Mouse (Mus musculus) hindbrain, embryonic 10.5 days (tissue): ENCODE measurements at regions not wholly inside any gene's neighbourhood (a gene's known extent, or its start where the extent isn't known, plus 50 kb on each side); places are given as distances from the start of the nearest gene placed in this dataset.

ENCODE experiments used
- DNase-seq: peaks from one replicate; pipeline ENCODE4 v3.0.0-alpha.2; 2017; ENCODE audit warnings: low spot score
- H3K27ac ChIP-seq: fragments of 300-500 bp; sonication (generic); 2 replicates; pipeline ENCODE4 v1.5.1; 2016; ENCODE audit warnings: mild to moderate bottlenecking, moderate library complexity
- H3K27me3 ChIP-seq: fragments of 300-500 bp; sonication (generic); 2 replicates; pipeline ENCODE4 v1.6.1; 2016; ENCODE audit warnings: mild to moderate bottlenecking; ENCODE audit not compliant: poor library complexity, insufficient read depth, severe bottlenecking
- H3K36me3 ChIP-seq: fragments of 300-500 bp; sonication (generic); 2 replicates; pipeline ENCODE4 v1.6.1; 2016; ENCODE audit warnings: mild to moderate bottlenecking, moderate library complexity
- H3K4me1 ChIP-seq: fragments of 300-500 bp; sonication (generic); replicated peaks from 2 replicates; pipeline ENCODE4 v1.6.1; 2016; ENCODE audit warnings: mild to moderate bottlenecking
- H3K4me3 ChIP-seq: fragments of 300-500 bp; sonication (generic); 2 replicates; pipeline ENCODE4 v1.5.1; 2016; ENCODE audit warnings: mild to moderate bottlenecking, moderate library complexity
- H3K9me3 ChIP-seq: fragments of 300-500 bp; sonication (generic); 2 replicates; pipeline ENCODE4 v1.6.1; 2016; ENCODE audit warnings: mild to moderate bottlenecking, moderate library complexity
- WGBS: fragments of 180-500 bp; shearing (Covaris S2); methylation state at CpG from one replicate; pipeline ENCODE4 v1.1.7; 2016; 5-methylcytosine and 5-hydroxymethylcytosine counted together

DNA sequence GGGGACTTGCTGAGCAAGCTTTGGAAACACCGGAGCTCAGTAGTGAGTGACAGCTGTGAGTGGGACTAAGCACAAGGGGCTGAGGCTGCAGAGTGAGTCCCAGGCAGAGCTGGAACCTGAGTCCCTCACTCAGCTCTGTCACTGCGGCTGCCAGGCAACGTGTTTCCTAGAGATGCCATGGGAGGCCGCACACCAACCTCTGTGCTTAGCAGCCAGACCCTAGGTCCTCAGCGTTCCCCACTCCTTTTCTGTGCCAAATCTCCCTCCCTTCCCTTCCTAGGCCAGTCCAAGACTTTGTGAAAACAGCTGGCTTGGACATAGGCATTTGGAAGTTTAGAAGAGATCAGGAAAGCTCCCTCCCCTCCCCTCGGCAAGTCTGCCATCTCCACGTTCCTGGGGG is 78.9 kb downstream of the Gm26897 start:
- no peak for DNase-seq
- Histone ChIP-seq H3K27me3 (peaks cover 4% of the 10 kb centered on the region; the same call in 1 of the 2 replicates), H3K4me1 (peaks cover 31% of the 10 kb centered on the region), H3K27ac (peak overlapping the region; percentile 37; the same call in 1 of the 2 replicates), H3K36me3 (no peaks in the 10 kb centered on the region), H3K9me3 (no peaks in the 10 kb centered on the region), H3K4me3 (no peak overlapping the region)
- 39% methylated on average over 7 of the region's 7 CpGs for WGBS

DNA sequence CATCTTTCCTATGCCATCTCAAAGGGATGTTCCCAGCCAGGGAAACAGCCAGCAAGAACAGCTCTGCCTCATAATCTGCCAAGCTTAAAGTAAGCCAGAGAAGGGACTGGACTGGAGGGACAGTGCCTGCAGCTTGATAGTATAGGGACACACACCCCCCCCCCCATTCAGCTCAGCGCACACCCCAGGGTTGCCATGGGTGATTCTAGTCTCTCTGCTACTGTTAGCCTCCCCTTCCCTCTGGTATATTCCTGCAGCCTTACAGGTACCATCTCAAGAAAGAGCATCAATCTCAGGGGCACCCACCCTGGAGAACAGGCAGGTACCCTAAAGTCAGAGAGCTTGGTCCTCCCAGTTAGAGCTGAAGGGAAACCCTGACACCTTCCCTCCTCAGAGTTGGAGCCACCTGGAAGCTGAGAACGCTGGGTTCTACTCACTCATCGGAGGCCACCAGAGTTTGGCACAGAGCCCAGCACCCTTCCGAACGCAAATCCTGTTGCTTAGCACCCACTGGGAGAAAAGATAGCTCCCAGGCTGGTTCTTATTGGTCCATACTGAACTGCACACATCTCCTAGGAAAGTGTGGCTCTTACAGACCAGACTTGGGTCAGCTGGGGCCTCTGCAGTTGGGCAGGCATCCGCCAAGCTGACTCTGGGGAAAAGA is 79.5 kb downstream of the Gm26897 start:
- peaks cover 6% of the 10 kb centered on the region; the same call in 1 of the 2 replicates for H3K27me3 ChIP-seq
- WGBS = 88% methylated on average over 6 of the region's 6 CpGs

DNA sequence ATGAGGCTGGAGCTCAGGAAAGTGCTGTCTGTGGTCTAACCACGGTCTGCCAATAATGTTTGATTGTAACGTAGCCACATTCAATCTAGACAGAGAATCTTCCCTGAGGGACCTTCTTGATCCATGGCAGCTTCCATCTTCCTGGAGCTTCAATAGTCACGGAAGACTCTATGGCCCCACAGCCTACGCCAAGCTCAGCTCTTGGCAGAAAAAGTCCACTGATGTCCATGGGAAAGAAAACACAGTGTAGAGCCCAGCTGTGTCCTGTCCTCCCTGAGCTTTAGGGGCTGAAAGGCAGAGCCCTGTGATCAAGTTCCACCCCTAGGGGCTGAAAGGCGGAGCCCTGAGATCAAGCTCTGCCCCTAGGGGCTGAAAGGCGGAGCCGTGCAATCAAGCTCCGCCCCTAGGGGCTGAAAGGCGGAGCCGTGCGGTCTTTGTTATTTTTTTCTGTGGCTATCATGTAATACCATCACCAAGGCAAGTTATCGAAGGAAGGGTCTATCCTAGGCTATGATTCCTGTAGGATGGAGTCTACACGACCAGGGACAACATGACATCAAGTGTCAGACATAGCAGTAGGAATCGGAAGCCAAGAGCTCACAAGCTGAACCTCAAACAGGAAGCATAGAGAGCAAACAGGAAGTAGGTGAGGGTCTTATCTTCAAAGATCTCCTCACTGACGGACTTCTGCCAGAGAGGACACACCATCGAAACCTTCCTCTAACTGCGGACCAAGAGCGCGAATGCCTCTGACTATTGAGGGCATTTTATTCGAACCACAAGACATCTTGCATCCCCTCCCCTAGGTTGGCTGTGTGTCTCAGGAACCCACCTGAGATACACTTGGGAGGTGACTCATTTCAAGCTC is 81.4 kb downstream of the Gm26897 start:
- H3K27me3 ChIP-seq = peaks cover 6% of the 10 kb centered on the region; the same call in 1 of the 2 replicates
- H3K36me3 ChIP-seq = no peaks in the 10 kb centered on the region
- 89% methylated on average over 20 of the region's 20 CpGs for WGBS
- no peak overlapping the region for H3K4me3 ChIP-seq
- no peak overlapping the region for H3K27ac ChIP-seq
- no peak for DNase-seq
- no peaks in the 10 kb centered on the region for H3K9me3 ChIP-seq
- peaks cover 21% of the 10 kb centered on the region for H3K4me1 ChIP-seq

More for the DNA sequence above, 79.5 kb downstream of the Gm26897 start:
- Histone ChIP-seq H3K4me3 (no peak overlapping the region), H3K4me1 (peaks cover 25% of the 10 kb centered on the region), H3K36me3 (no peaks in the 10 kb centered on the region), H3K27ac (peak overlapping the region; percentile 37), H3K9me3 (no peaks in the 10 kb centered on the region)
- no peak for DNase-seq

DNA sequence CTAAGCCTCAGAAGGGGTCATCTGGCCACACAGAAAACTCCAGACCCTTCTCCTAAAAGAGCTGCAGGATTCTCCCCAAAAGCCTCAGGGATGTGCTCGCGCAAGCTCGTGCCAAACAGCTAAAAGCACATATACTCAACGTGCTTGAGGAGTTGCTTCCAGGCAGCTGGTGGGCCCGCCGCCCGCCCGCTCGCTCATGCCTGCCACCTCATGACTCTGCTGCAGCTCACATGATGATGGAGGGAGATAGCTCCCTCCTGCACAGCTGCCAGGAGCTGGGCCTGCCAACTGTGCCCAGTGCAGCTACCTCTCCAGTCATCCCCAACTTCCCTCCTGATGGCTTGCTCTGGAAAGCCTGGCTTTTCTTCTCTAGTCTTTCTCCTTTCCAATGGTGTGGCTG is 87.2 kb downstream of the Gm26897 start:
- H3K27me3 ChIP-seq = peaks cover 11% of the 10 kb centered on the region

DNA sequence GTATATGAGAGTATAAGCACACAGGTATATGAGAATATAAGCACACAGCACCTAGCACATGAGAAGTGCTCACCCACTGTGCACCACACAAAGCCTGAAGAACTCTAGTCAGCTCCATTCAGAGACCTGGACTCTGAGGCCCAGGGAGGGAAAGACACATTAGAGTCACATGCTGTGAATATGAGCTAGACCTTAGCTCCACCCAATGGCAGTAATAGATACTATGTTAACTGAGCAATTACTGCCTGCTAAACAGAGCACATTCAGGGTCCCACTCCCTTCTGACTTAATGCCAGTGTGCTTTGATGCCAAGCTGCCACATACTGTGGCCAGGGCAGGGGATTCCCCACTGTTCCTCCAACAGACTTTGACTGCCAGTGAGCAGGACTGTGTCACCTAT is 89.2 kb downstream of the Gm26897 start:
- peaks cover 11% of the 10 kb centered on the region for H3K27me3 ChIP-seq
- DNase-seq = no peak
- H3K4me3 ChIP-seq = no peak overlapping the region
- 0 out of 2 replicates have a peak overlapping the region, but pooled peaks have one; percentile 8 for H3K27ac ChIP-seq
- no peaks in the 10 kb centered on the region for H3K9me3 ChIP-seq
- H3K36me3 ChIP-seq = no peaks in the 10 kb centered on the region
- peaks cover 20% of the 10 kb centered on the region for H3K4me1 ChIP-seq

More for the DNA sequence above, 87.2 kb downstream of the Gm26897 start:
- Histone ChIP-seq H3K9me3 (no peaks in the 10 kb centered on the region), H3K4me1 (peaks cover 20% of the 10 kb centered on the region), H3K36me3 (no peaks in the 10 kb centered on the region), H3K27ac (no peak overlapping the region), H3K4me3 (no peak overlapping the region)
- WGBS = 95% methylated on average over 9 of the region's 9 CpGs
- DNase-seq = no peak

DNA sequence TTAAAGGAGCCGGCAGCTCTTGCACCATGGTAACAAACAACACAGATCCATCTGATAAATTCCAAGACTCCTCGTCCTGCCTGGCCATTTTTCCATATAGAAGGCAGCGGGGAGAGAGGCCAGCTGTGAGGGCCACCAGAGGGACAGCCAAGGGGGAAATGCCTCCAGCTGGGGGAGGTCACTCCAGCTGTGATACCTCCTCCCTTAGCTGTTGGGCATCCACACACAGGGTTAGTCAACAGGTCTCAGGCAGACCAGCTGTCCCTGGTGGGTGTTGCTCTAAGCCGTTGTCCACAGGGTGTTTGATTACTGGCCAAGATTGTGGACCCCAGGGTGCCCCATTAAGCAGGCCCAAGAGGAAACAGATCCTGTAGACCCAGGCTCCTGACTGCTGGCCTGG is 89.7 kb downstream of the Gm26897 start:
- Histone ChIP-seq H3K36me3 (no peaks in the 10 kb centered on the region), H3K4me3 (no peak overlapping the region), H3K27me3 (peaks cover 13% of the 10 kb centered on the region), H3K9me3 (no peaks in the 10 kb centered on the region), H3K27ac (no peak overlapping the region), H3K4me1 (peaks cover 20% of the 10 kb centered on the region)
- 40% methylated on average over 4 of the region's 4 CpGs for WGBS
- DNase-seq = no peak

DNA sequence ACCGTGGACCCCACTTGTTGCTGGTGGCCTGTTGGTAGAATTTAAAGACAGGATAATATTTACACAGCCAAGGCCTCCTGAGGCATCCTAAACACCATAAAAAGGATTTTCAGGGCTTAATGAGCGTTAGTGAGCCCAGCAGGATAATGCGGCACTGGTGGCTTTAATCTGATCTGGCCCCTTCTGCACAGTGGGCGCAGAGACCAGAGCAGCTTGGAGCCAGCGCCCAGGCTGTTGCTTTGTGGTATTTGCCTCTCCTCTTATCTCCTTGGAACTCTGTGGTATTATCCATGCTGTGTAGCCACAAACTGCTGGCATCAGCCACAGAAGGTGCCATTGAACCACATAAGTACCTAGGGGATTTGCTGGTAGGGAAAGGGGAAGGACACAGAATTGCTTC is 90.1 kb downstream of the Gm26897 start:
- no peaks in the 10 kb centered on the region for H3K36me3 ChIP-seq
- no peaks in the 10 kb centered on the region for H3K9me3 ChIP-seq
- DNase-seq = no peak
- 43% methylated on average over 5 of the region's 5 CpGs for WGBS
- H3K27ac ChIP-seq = no peak overlapping the region
- no peak overlapping the region for H3K4me3 ChIP-seq
- H3K27me3 ChIP-seq = peaks cover 13% of the 10 kb centered on the region
- H3K4me1 ChIP-seq = peaks cover 20% of the 10 kb centered on the region

DNA sequence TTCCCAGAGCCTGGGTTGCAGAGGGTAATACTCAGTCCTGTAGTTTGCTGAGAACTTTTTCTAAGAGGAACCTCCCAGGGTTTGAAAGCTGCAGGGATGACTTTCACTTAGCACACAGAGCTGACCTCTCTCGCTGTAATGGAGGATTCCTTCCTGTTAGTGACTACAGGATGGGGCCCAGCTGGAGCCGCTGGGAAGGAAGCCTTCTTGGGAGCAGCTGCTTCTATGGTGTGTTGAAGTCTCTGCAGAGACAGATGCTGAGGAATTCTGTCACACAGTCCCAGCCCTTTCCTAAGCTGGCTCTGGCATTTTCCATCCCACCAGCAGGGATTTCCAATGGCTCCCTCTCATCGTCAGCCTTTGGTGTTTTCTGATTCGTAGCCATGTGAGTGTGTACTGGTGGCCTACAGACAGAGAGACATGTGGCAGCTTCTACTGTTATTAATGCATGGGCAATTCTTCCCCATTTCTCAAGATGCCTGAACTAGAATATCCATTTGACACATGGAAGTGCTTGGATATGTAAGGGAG is 90.9 kb downstream of the Gm26897 start:
- Histone ChIP-seq H3K27ac (no peak overlapping the region), H3K4me1 (peaks cover 24% of the 10 kb centered on the region), H3K9me3 (no peaks in the 10 kb centered on the region), H3K36me3 (no peaks in the 10 kb centered on the region), H3K4me3 (no peak overlapping the region), H3K27me3 (peaks cover 13% of the 10 kb centered on the region)
- no peak for DNase-seq
- WGBS = 78% methylated on average over 4 of the region's 4 CpGs

DNA sequence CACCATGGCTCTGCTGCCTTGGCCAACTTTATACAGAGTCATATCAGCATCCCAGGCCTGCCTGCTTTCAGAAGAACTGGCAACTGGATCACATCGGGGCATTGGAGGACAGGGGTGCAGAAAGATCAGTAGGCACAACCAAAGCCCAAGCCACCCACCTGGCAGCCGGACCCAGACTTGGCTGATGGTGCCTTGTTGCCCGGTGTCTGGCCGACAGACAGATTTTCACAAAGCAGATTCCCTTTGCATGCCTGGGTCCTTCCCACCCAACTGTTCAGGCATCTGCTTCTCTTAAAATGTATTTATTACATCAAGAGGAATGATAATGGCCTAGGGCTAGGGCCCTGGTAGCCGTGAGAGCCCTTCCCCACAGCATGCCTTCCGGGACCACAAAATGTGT is 96.2 kb downstream of the Gm26897 start:
- no peaks in the 10 kb centered on the region for H3K36me3 ChIP-seq
- DNase-seq = no peak
- H3K4me3 ChIP-seq = no peak overlapping the region
- H3K27me3 ChIP-seq = peaks cover 10% of the 10 kb centered on the region; the same call in 1 of the 2 replicates
- H3K9me3 ChIP-seq = no peaks in the 10 kb centered on the region
- H3K4me1 ChIP-seq = peaks cover 9% of the 10 kb centered on the region; the same call in 1 of the 2 replicates
- H3K27ac ChIP-seq = peak overlapping the region; percentile 12; the same call in 1 of the 2 replicates
- 86% methylated on average over 6 of the region's 6 CpGs for WGBS

DNA sequence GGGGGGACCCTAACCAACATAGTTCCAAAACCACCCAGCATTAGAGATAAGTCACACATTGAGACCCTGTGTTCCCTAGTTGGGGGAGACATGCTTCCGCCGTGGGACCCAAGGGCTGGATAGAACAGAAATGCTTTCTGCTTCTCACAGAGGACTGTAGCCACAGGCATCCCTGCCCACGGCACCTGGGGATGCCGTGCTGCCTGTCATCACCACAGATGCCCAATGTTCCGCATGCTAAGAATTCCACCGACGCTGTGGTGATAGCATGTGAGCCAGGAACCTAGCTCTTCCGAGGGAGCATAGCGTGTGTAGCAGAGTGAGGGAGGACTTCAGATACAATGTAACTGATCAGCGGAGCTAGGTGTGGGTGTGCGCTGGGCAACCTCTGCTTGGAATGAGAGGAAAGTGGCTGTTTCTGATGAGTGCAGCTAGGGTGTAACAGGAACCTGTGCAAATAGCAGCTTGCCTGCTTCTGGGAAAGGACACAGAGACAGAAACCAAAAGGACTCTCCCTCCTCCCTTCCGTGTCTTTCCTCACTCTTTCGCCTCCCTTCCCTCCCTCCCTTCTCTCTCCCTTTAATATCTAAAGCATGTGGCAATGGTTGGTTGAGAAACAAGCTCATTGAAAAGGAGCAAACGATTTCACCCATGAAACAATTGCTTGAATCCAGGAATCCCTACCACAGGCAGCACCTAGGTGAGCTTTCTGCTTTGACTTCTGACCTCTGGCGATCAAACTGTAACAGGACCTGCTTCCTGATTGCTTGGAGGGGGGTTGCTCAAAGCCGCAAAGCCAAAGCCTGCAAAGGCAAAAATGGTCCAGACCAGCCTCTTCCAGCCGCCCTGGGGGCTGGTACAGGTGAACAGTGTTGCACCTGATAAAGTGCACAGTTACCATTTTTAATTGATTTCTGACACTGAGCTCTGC is 102.3 kb downstream of the Gm26897 start:
- no peak for DNase-seq
- H3K27ac ChIP-seq = peak overlapping the region; percentile 47; the same call in 1 of the 2 replicates
- H3K4me1 ChIP-seq = peaks cover 25% of the 10 kb centered on the region
- 42% methylated on average over 17 of the region's 17 CpGs for WGBS
- peaks cover 41% of the 10 kb centered on the region for H3K27me3 ChIP-seq
- H3K36me3 ChIP-seq = no peaks in the 10 kb centered on the region
- H3K4me3 ChIP-seq = no peak overlapping the region
- no peaks in the 10 kb centered on the region for H3K9me3 ChIP-seq

DNA sequence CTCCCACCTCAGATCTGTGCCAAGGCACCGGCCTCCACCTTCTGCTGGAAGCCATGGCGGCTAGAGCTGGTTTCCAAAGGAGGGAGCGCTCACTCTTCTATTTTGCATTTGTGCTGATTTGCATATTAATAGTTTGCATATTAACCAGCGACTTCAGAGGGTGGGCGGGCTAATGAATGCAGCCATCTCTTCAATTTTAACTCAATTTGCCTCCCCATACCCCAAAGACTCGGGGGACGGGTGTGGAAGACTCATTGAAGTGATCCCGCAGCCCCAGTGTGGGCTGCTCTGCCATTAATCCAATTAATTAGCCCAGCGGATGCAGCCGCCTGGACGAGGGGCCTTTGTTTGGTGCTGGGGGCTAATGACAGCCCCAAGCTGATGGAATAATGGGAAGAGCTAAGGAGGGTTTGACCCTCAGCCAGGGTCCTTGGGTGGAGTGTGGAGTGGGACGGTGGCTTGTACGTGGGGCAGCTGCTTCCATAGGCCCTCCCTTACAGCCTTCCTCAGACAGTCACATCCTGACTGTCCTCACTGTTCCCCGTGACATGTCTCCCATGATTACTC is 103.0 kb downstream of the Gm26897 start:
- Histone ChIP-seq H3K9me3 (no peaks in the 10 kb centered on the region), H3K27me3 (peaks cover 41% of the 10 kb centered on the region), H3K4me3 (peak overlapping the region; percentile 24; the same call in 1 of the 2 replicates), H3K4me1 (peaks cover 25% of the 10 kb centered on the region), H3K27ac (peak overlapping the region; percentile 47), H3K36me3 (no peaks in the 10 kb centered on the region)
- DNase-seq = no peak
- WGBS = 15% methylated on average over 14 of the region's 14 CpGs

DNA sequence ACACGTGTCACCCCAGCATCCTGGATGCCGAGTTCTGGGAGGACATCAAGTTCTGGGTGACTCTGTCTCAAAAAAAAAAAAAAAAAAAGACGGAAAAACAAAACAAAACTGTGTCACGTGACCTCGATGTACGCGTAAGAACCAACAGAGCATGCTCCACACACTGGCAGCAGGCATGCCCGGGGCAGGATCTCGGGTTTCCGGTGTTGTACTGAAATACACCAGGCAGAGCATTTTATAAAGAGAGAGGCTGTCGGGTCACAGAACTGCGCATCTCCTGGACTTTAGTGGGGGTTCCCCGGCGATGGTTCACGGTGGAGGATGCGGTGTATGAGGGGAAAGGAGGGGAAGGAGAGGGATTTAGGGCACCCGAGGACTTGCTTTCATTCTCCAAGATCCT is 108.7 kb downstream of the Gm26897 start:
- Histone ChIP-seq H3K4me1 (peaks cover 43% of the 10 kb centered on the region), H3K4me3 (no peak overlapping the region), H3K27ac (peak overlapping the region; percentile 79), H3K36me3 (no peaks in the 10 kb centered on the region), H3K27me3 (peaks cover 23% of the 10 kb centered on the region), H3K9me3 (no peaks in the 10 kb centered on the region)
- no peak for DNase-seq
- WGBS = 55% methylated on average over 17 of the region's 17 CpGs
